Mouse (Mus musculus): ENCODE results near the gene Emsy. TPM values are rescaled to one million over a fixed set of nuclear protein-coding genes. Genes with fewer than 3 reads are reported as not detected.

Emsy gene
- polyA plus RNA-seq, 1 experiment from 2014 or later = 41.5 TPM

GRCm38 (mm10) chr7:98665166-98665565 is 8.6 kb upstream of the Emsy start:
- Histone ChIP-seq H3K9ac (replicated peaks) (no peak overlapping the region), H3K4me2 (replicated peaks) (no peak overlapping the region), H3K4me3 (no peak overlapping the region), H3K27me3 (no peaks in the 10 kb centered on the region), H3K27ac (replicated peaks) (no peak overlapping the region), H3K4me1 (no peaks in the 10 kb centered on the region), H3K36me3 (no peaks in the 10 kb centered on the region), H3K9me3 (no peaks in the 10 kb centered on the region)
- ATAC-seq (ENCODE audit: low FRiP score, low read depth) = no peak
- WGBS = 58% methylated on average over 5 of the region's 5 CpGs

DNA sequence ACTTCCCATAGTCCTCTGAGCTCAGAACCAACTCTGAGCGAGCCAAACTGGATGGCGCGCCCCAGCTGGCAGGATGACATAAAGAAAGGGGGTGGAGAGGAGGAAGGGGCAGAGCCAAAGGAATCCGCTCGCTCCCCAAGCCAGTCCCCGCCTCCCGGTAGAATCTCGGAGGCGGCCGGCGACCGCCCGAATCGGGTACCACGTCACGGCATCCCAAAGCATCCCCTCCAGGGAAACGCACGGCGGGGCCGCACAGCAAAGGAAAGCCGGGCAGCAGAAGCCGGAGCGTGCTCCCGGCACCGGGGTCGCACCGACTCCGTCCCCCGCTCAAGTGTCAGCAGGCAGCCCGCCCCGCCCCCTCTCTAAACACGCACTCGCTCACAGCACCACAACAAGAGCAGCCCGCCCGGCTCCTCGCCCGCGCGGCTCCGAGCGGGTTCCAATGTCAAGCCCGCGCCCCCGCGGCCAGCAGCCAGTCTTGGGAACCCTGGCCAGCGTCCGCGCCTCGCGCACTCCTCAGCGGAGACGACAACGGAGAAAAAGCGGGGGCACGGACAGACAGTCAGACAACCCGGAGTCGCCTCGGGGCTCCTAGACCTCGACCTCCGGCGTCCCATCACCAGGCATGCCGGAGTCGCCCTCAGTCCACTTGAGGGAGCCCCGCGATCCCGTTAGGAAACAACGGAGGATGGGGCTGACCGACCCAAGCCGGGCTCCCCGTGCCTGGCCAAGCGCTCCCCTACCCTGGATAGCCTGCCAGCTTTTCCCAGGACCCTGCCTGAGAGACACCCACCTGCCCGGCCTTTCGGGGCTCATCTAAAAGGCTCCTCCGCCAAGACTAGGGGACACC is 677 bp downstream of the Emsy start:
- H3K27ac ChIP-seq (replicated peaks) = peak overlapping the region; percentile 96
- peak; percentile 78 for ATAC-seq (ENCODE audit: low FRiP score, low read depth)
- peak overlapping the region; percentile 70 for H3K4me2 ChIP-seq (replicated peaks)
- peaks cover 29% of the 10 kb centered on the region for H3K4me1 ChIP-seq
- peak overlapping the region; percentile 95 for H3K4me3 ChIP-seq
- H3K9me3 ChIP-seq = no peaks in the 10 kb centered on the region
- peak overlapping the region; percentile 94 for H3K9ac ChIP-seq (replicated peaks)
- H3K36me3 ChIP-seq = peaks cover 31% of the 10 kb centered on the region
- WGBS = under 1% methylated on average over 72 of the region's 74 CpGs
- no peaks in the 10 kb centered on the region for H3K27me3 ChIP-seq

GRCm38 (mm10) chr7:98651651-98652050 is 4.9 kb downstream of the Emsy start:
- H3K4me3 ChIP-seq = no peak overlapping the region
- no peak overlapping the region for H3K9ac ChIP-seq (replicated peaks)
- ATAC-seq (ENCODE audit: low FRiP score, low read depth) = no peak
- H3K27ac ChIP-seq (replicated peaks) = no peak overlapping the region
- H3K4me2 ChIP-seq (replicated peaks) = no peak overlapping the region
- H3K36me3 ChIP-seq = peaks cover 48% of the 10 kb centered on the region
- WGBS = 76% methylated on average over 2 of the region's 2 CpGs
- no peaks in the 10 kb centered on the region for H3K9me3 ChIP-seq
- no peaks in the 10 kb centered on the region for H3K27me3 ChIP-seq
- H3K4me1 ChIP-seq = peaks cover 17% of the 10 kb centered on the region

- no peak overlapping the region for H3K27ac ChIP-seq (replicated peaks)
- no peak overlapping the region for H3K4me3 ChIP-seq
- peaks cover 47% of the 10 kb centered on the region for H3K36me3 ChIP-seq
- no peak overlapping the region for H3K4me2 ChIP-seq (replicated peaks)
- peaks cover 6% of the 10 kb centered on the region; the same call in 1 of the 2 replicates for H3K4me1 ChIP-seq
- 9% methylated on average over 1 of the region's 1 CpGs for WGBS
- H3K27me3 ChIP-seq = no peaks in the 10 kb centered on the region
- ATAC-seq (ENCODE audit: low FRiP score, low read depth) = no peak
- no peak overlapping the region for H3K9ac ChIP-seq (replicated peaks)
- no peaks in the 10 kb centered on the region for H3K9me3 ChIP-seq
Observed at GRCm38 (mm10) chr7:98644238-98644637, 12.3 kb downstream of the Emsy start.

GRCm38 (mm10) chr7:98636607-98637006 is 20.0 kb downstream of the Emsy start:
- no peak overlapping the region for H3K4me3 ChIP-seq
- no peak overlapping the region for H3K9ac ChIP-seq (replicated peaks)
- H3K27ac ChIP-seq (replicated peaks) = no peak overlapping the region
- H3K27me3 ChIP-seq = no peaks in the 10 kb centered on the region
- no peak overlapping the region for H3K4me2 ChIP-seq (replicated peaks)
- no peaks in the 10 kb centered on the region for H3K4me1 ChIP-seq
- H3K36me3 ChIP-seq = peaks cover 47% of the 10 kb centered on the region
- WGBS = 89% methylated on average over 2 of the region's 2 CpGs
- no peak for ATAC-seq (ENCODE audit: low FRiP score, low read depth)
- H3K9me3 ChIP-seq = no peaks in the 10 kb centered on the region

GRCm38 (mm10) chr7:98633032-98633431 is 23.6 kb downstream of the Emsy start:
- WGBS = 61% methylated on average over 3 of the region's 3 CpGs
- Histone ChIP-seq H3K9me3 (no peaks in the 10 kb centered on the region), H3K27ac (replicated peaks) (no peak overlapping the region), H3K4me1 (no peaks in the 10 kb centered on the region), H3K9ac (replicated peaks) (no peak overlapping the region), H3K4me3 (no peak overlapping the region), H3K36me3 (peaks cover 47% of the 10 kb centered on the region), H3K27me3 (no peaks in the 10 kb centered on the region), H3K4me2 (replicated peaks) (no peak overlapping the region)
- no peak for ATAC-seq (ENCODE audit: low FRiP score, low read depth)

DNA sequence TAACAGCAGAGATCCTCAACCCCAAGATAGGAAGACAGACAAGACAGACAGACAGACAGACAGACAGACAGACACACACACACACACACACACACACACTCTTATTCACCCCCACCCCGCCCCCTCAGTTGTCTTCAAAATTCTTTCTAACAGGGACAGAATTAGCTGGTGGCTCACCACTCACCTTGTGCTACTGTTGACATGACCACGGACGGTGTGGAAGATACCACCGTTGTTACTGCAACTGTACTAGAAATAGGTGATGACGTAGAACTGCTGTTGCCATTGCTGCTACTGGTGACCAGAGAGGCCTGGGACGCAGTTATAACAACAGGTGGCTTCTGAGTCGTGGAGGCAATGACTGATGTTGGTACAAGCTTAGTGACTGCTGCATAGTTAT is 26.6 kb downstream of the Emsy start:
- no peaks in the 10 kb centered on the region for H3K27me3 ChIP-seq
- WGBS = 97% methylated on average over 7 of the region's 7 CpGs
- no peak overlapping the region for H3K4me2 ChIP-seq (replicated peaks)
- H3K36me3 ChIP-seq = peaks cover 42% of the 10 kb centered on the region
- H3K4me1 ChIP-seq = no peaks in the 10 kb centered on the region
- no peak overlapping the region for H3K4me3 ChIP-seq
- H3K9ac ChIP-seq (replicated peaks) = no peak overlapping the region
- no peaks in the 10 kb centered on the region for H3K9me3 ChIP-seq
- ATAC-seq (ENCODE audit: low FRiP score, low read depth) = no peak
- H3K27ac ChIP-seq (replicated peaks) = no peak overlapping the region

DNA sequence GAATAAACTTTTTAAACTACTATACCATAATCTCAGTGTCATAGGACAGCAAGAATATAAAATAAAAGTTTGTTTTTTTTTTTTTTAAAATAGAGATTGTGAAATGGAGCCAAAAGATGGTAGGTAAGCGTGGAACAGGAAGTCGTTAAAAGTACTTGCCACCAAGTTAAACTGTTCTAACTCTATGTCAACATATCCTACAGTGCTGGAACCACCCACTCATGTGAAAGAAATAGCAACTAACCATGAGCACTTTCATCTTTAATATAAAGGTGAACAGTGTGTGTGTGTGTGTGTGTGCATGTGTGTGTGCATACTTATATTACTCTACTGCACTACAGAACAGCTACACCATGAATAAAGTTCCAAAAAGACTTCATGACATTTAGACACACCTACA is 38.8 kb downstream of the Emsy start:
- Histone ChIP-seq H3K27me3 (no peaks in the 10 kb centered on the region), H3K4me2 (replicated peaks) (no peak overlapping the region), H3K4me3 (no peak overlapping the region), H3K9me3 (no peaks in the 10 kb centered on the region), H3K36me3 (peaks cover 45% of the 10 kb centered on the region), H3K27ac (replicated peaks) (no peak overlapping the region), H3K9ac (replicated peaks) (no peak overlapping the region), H3K4me1 (no peaks in the 10 kb centered on the region)
- no peak for ATAC-seq (ENCODE audit: low FRiP score, low read depth)
- 94% methylated on average over 2 of the region's 2 CpGs for WGBS

GRCm38 (mm10) chr7:98612936-98613335 is 43.6 kb downstream of the Emsy start:
- peaks cover 47% of the 10 kb centered on the region for H3K36me3 ChIP-seq
- H3K9me3 ChIP-seq = no peaks in the 10 kb centered on the region
- H3K9ac ChIP-seq (replicated peaks) = no peak overlapping the region
- H3K4me2 ChIP-seq (replicated peaks) = no peak overlapping the region
- H3K4me1 ChIP-seq = no peaks in the 10 kb centered on the region
- WGBS = 97% methylated on average over 1 of the region's 1 CpGs
- H3K4me3 ChIP-seq = no peak overlapping the region
- H3K27ac ChIP-seq (replicated peaks) = no peak overlapping the region
- no peaks in the 10 kb centered on the region for H3K27me3 ChIP-seq
- ATAC-seq (ENCODE audit: low FRiP score, low read depth) = no peak

DNA sequence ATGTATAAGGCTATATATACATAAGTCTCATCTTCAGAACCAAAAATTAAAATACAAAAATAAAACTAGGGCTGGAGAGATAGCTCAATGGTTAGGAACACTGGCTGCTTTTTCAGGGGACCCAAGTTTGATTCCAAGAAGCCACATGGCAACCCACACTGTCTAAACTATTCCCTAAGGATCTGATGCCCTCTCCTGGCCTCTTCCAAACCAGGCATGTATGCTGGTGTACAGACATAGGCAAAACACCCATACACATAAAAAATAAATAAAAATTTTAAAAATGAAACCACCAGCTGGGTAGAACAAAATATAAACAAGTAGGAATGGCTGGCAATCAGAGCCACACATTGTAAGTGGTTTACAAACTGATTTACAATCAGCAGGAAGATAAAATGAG is 48.1 kb downstream of the Emsy start:
- Histone ChIP-seq H3K9ac (replicated peaks) (no peak overlapping the region), H3K4me3 (no peak overlapping the region), H3K36me3 (peaks cover 30% of the 10 kb centered on the region), H3K27ac (replicated peaks) (no peak overlapping the region), H3K4me1 (no peaks in the 10 kb centered on the region), H3K4me2 (replicated peaks) (no peak overlapping the region), H3K27me3 (no peaks in the 10 kb centered on the region), H3K9me3 (no peaks in the 10 kb centered on the region)
- ATAC-seq (ENCODE audit: low FRiP score, low read depth) = no peak

DNA sequence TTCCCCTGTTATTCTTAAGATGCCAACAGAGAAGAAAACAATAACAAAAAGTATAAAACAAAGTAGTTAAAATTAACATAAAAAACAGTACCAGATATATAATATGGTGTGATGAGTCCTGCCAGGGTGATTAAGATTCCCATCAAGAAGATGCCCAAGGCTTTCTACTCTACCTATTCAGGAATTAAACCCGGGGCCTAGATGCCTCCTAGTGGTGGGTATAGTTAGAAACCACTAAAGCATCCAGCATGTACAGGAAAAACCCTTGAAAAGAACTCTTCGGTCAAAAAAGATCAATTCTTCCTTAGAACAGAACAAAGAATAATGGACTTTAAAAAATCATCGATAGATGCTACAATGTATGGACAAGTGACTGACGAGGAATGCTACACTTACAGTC is 49.4 kb downstream of the Emsy start:
- Histone ChIP-seq H3K9ac (replicated peaks) (no peak overlapping the region), H3K4me3 (no peak overlapping the region), H3K4me1 (no peaks in the 10 kb centered on the region), H3K27me3 (no peaks in the 10 kb centered on the region), H3K27ac (replicated peaks) (no peak overlapping the region), H3K9me3 (no peaks in the 10 kb centered on the region), H3K36me3 (peaks cover 21% of the 10 kb centered on the region), H3K4me2 (replicated peaks) (no peak overlapping the region)
- WGBS = 88% methylated on average over 4 of the region's 4 CpGs
- ATAC-seq (ENCODE audit: low FRiP score, low read depth) = no peak

DNA sequence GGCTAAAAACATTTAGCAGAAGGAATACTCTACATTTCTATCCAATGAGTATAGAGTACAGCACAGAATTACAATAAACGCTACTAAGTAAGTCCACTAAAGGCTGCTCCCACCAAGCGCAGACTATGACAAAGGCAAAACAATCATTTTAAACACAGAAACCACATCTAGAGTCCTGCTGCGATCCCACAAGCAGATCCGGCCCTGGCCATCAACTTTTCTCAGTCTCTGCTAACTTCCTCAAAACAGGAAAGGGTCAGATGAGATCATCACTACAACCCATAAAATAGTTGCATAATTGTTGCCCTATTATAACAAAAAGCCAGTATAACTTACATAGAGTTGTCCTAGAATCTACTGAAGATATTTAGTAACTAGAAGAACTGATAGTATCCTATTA is 54.9 kb downstream of the Emsy start:
- Histone ChIP-seq H3K4me2 (replicated peaks) (no peak overlapping the region), H3K4me3 (no peak overlapping the region), H3K4me1 (no peaks in the 10 kb centered on the region), H3K27ac (replicated peaks) (no peak overlapping the region), H3K36me3 (peaks cover 31% of the 10 kb centered on the region), H3K27me3 (no peaks in the 10 kb centered on the region), H3K9ac (replicated peaks) (no peak overlapping the region), H3K9me3 (no peaks in the 10 kb centered on the region)
- WGBS = 93% methylated on average over 4 of the region's 4 CpGs
- ATAC-seq (ENCODE audit: low FRiP score, low read depth) = no peak

GRCm38 (mm10) chr7:98597402-98597801 is 59.2 kb downstream of the Emsy start:
- H3K27me3 ChIP-seq = no peaks in the 10 kb centered on the region
- no peak for ATAC-seq (ENCODE audit: low FRiP score, low read depth)
- no peak overlapping the region for H3K4me2 ChIP-seq (replicated peaks)
- no peaks in the 10 kb centered on the region for H3K4me1 ChIP-seq
- WGBS = 84% methylated on average over 8 of the region's 8 CpGs
- no peak overlapping the region for H3K4me3 ChIP-seq
- H3K9me3 ChIP-seq = no peaks in the 10 kb centered on the region
- H3K36me3 ChIP-seq = peaks cover 52% of the 10 kb centered on the region
- H3K27ac ChIP-seq (replicated peaks) = no peak overlapping the region
- H3K9ac ChIP-seq (replicated peaks) = no peak overlapping the region

Data from midbrain, embryonic 12.5 days (tissue).